In the genomic region with DNA sequence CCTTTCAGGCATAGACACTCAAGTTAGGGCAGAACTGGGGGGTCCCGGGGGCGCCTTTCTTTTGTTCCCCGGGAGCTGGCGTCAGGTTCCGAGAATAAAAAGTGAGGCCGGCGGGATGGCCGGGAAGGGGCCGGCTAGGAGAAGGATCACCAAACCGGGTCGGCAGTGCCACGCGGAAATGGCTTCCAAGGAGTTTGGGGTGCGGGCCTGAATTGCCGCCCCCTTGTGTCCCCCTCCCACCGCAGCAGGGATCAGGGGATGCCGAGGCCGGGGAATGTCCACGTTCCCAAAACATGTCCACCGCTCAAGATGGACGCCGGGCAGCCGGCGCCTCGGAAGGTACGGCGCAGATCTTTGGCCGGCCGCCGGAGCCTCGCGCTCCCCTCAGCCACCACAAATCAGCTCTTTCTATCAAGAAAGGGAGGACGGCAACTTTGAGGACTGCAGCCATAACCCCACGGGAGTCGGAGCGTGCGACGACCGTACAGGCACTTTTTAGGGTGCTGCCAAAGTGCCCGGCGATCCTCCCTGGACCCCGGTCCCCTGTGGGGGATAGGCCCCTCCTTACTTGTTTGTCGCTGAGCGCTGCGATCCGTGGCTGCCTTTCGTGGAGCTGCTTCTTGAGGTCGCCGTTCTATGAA, we compare ENCODE assay signal across 8 mouse cellular contexts. TPM values are rescaled to one million over a fixed set of nuclear protein-coding genes. Genes with fewer than 3 reads are reported as not detected.
A peak's percentile ranks its signal among the peaks of the same experiment; 100 is the strongest.
DNase-seq lines count a peak whose midpoint lies in the region; ATAC-seq lines count a peak whose summit lies in the region.

No protein-coding gene starts in this region.

- no peaks in the 10 kb centered on the region for H3K36me3 ChIP-seq in hindbrain, embryonic 15.5 days
- no peaks in the 10 kb centered on the region for H3K36me3 ChIP-seq in liver, embryonic 13.5 days
- H3K36me3 ChIP-seq in splenic B cell, adult 2 months (ENCODE audit: control insufficient read depth, insufficient read depth, low read length, poor library complexity, severe bottlenecking), result no peaks in the 10 kb centered on the region

- peak; percentile 15 to 38 for DNase-seq in left cerebral cortex, adult 18-20 months (ENCODE audit: low spot score in 2 of 2)
- no peak for DNase-seq in left cerebral cortex, postnatal 10 days (ENCODE audit: extremely low spot score in 1 of 2, low spot score in 2 of 2)
- DNase-seq in R1 (ENCODE audit: low read depth, low spot score), result peak; percentile 7
- peak; percentile 42 for DNase-seq in embryo, embryonic 10.5 days (ENCODE audit: low spot score)
- no peak for DNase-seq in liver, embryonic 13.5 days
- DNase-seq in splenic B cell, adult 2 months (ENCODE audit: low read depth, low spot score), result peak; percentile 11
- DNase-seq in spleen, postnatal 14 days (ENCODE audit: low spot score in 2 of 2), result no peak

- intact Hi-C loops in left cerebral cortex, postnatal 10 days (cut with DNase I), result loop anchor here (10.0 kb wide), 1 partner anchor 71 kb away; a partner anchor contains a TSS

- no peaks in the 10 kb centered on the region for H3K9me3 ChIP-seq in hindbrain, embryonic 15.5 days
- H3K9me3 ChIP-seq in liver, embryonic 13.5 days (replicated peaks), result no peaks in the 10 kb centered on the region

- peaks cover 57% of the 10 kb centered on the region for H3K4me1 ChIP-seq in hindbrain, embryonic 15.5 days (replicated peaks)
- H3K4me1 ChIP-seq in liver, embryonic 13.5 days (replicated peaks), result peaks cover 31% of the 10 kb centered on the region

- under 1% methylated on average over 49 of the region's 49 CpGs for WGBS in hindbrain, embryonic 15.5 days
- WGBS in liver, embryonic 13.5 days (ENCODE audit: insufficient replicate concordance), result under 1% methylated on average over 49 of the region's 49 CpGs

- H3K4me2 ChIP-seq in hindbrain, embryonic 15.5 days, result peak overlapping the region; percentile 99
- peak overlapping the region; percentile 78 for H3K4me2 ChIP-seq in liver, embryonic 13.5 days

- peak overlapping the region; percentile 74 for H3K9ac ChIP-seq in hindbrain, embryonic 15.5 days
- H3K9ac ChIP-seq in liver, embryonic 13.5 days, result no peak overlapping the region

- no peaks in the 10 kb centered on the region for H3K27me3 ChIP-seq in hindbrain, embryonic 15.5 days
- peaks cover 82% of the 10 kb centered on the region for H3K27me3 ChIP-seq in liver, embryonic 13.5 days
- peaks cover 4% of the 10 kb centered on the region; the same call in 1 of the 2 replicates for H3K27me3 ChIP-seq in splenic B cell, adult 2 months (ENCODE audit: control insufficient read depth, insufficient read depth, low read length, poor library complexity, severe bottlenecking)

- H3K4me3 ChIP-seq in hindbrain, embryonic 15.5 days, result peak overlapping the region; percentile 70
- peak overlapping the region; percentile 60 for H3K4me3 ChIP-seq in liver, embryonic 13.5 days (replicated peaks)

- ATAC-seq in hindbrain, embryonic 15.5 days (ENCODE audit: low FRiP score, low read depth), result no peak
- no peak for ATAC-seq in liver, embryonic 13.5 days (ENCODE audit: low read depth)

- H3K27ac ChIP-seq in hindbrain, embryonic 15.5 days (replicated peaks), result peak overlapping the region; percentile 95
- no peak overlapping the region for H3K27ac ChIP-seq in liver, embryonic 13.5 days

RNA-seq across cellular contexts. Expression of a gene that starts 1.6 kb away (rescaled TPM):
- 10 to 100 TPM; 19.1 to 21.3 TPM for total RNA-seq in left cerebral cortex, adult 18-20 months (2021)
- total RNA-seq in left cerebral cortex, postnatal 10 days (2021), result 1 to 10 TPM; 7.9 to 9.2 TPM
- polyA plus RNA-seq in hindbrain, embryonic 15.5 days (2015; fragmentation: Nextera tagmentation; extraction: Ambion mirVana), result 4.0 and 4.4 TPM in 2 replicates
- polyA plus RNA-seq in liver, embryonic 13.5 days (2015; fragmentation: Nextera tagmentation; extraction: Ambion mirVana), result 0.12 TPM in 1 of 2 replicates, not detected in the other

Comparison
In these comparisons a context has a peak if more than half of its experiments do, and no peak if none do; other contexts are left out.
1. DNase-seq: peak in left cerebral cortex, adult 18-20 months (2 of 2), R1 (single experiment), embryo, embryonic 10.5 days (single experiment) and splenic B cell, adult 2 months (single experiment); none in left cerebral cortex, postnatal 10 days (0 of 2), liver, embryonic 13.5 days (single experiment) and spleen, postnatal 14 days (0 of 2).